Mouse (Mus musculus) hindbrain, embryonic 16.5 days (tissue): ENCODE results near the gene Olfr976. TPM values are rescaled to one million over a fixed set of nuclear protein-coding genes. Genes with fewer than 3 reads are reported as not detected.
"Not testable (repeated sequence)": the region's sequence is repeated elsewhere in the genome, so short reads cannot be mapped to it uniquely, and the experiment has no call there.

Experiments
- ATAC-seq: fragments of 200-750 bp; cut with Nextera tagmentation; 2 replicates; pipeline ENCODE4 v1.8.0; 2017; ENCODE audit warnings: moderate TSS enrichment, moderate library complexity
- H3K27ac ChIP-seq: fragments of 300-500 bp; sonication (generic); 2 replicates; pipeline ENCODE4 v1.5.1; 2014; ENCODE audit warnings: low read depth, mild to moderate bottlenecking, control low read depth, low read length, moderate library complexity
- H3K27me3 ChIP-seq: fragments of 300-500 bp; sonication (generic); replicated peaks from 2 replicates; pipeline ENCODE4 v1.6.1; 2014; ENCODE audit warnings: low read length; ENCODE audit not compliant: control insufficient read depth, insufficient read depth
- H3K36me3 ChIP-seq: fragments of 300-500 bp; sonication (generic); 2 replicates; pipeline ENCODE4 v1.6.1; 2014; ENCODE audit warnings: mild to moderate bottlenecking, low read length, moderate library complexity, mixed read lengths; ENCODE audit not compliant: control insufficient read depth, insufficient read depth
- H3K4me1 ChIP-seq: fragments of 300-500 bp; sonication (generic); 2 replicates; pipeline ENCODE4 v1.6.1; 2014; ENCODE audit warnings: low read depth, low read length; ENCODE audit not compliant: control insufficient read depth, insufficient read depth
- H3K4me2 ChIP-seq: fragments of 300-500 bp; sonication (generic); 2 replicates; pipeline ENCODE4 v1.6.1; 2014; ENCODE audit warnings: mild to moderate bottlenecking, low read length, control low read depth, moderate library complexity
- H3K4me3 ChIP-seq: fragments of 300-500 bp; sonication (generic); 2 replicates; pipeline ENCODE4 v1.5.1; 2014; ENCODE audit warnings: mild to moderate bottlenecking, low read length, control low read depth, moderate library complexity
- H3K9ac ChIP-seq: fragments of 300-500 bp; sonication (generic); 2 replicates; pipeline ENCODE4 v1.6.1; 2014; ENCODE audit warnings: low read depth, mild to moderate bottlenecking, control low read depth, low read length, moderate library complexity
- H3K9me3 ChIP-seq: fragments of 300-500 bp; sonication (generic); 2 replicates; pipeline ENCODE4 v1.6.1; 2014; ENCODE audit warnings: mild to moderate bottlenecking, low read length, moderate library complexity; ENCODE audit not compliant: control insufficient read depth
- WGBS: fragments of 180-500 bp; shearing (Covaris S2); extraction: QIAGEN DNeasy Blood & Tissue Kit; methylation state at CpG from one replicate; pipeline ENCODE4 v1.1.7; 2014; 5-methylcytosine and 5-hydroxymethylcytosine counted together
- polyA plus RNA-seq: library from polyadenylated mRNA; unstranded; fragments of >200 nt; fragmentation: Nextera tagmentation; extraction: Ambion mirVana; gene quantifications from 2 replicates; pipeline ENCODE4 v1.2.1, GENCODE M21; 2015

Olfr976 gene
- not detected in 2 replicates for polyA plus RNA-seq

- H3K4me3 ChIP-seq, ATAC-seq, H3K9ac ChIP-seq, H3K4me1 ChIP-seq, H3K9me3 ChIP-seq, H3K27me3 ChIP-seq, H3K4me2 ChIP-seq, H3K27ac ChIP-seq, H3K36me3 ChIP-seq: not testable (repeated sequence)
- 84% methylated on average over 6 of the region's 9 CpGs for WGBS
These were observed at the start of gene Olfr976 for GRCm38 (mm10) chr9:39961033-39961432. Gene Olfr976, minus strand, starts transcription at chr9:39961133.

DNA sequence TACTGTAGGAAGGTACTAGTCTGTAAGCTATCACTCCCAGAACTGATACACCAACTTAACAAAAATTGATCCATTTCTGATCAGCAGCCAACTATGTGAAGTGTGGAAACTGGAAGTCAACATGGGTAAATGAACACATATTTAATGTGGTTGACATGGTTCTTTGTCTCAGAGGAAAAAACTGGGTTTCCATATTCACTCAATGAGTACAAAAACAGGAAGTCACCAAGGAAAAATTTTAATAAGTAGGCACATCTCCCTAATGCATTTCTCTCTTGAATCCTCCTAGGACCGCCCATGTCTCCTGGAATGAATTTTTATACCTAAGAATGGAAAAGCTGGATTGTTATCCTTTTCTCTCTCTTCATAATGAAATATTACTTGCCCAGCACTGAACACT lies 48.5 kb upstream of the Olfr976 start, which contains the start of gene Olfr980:
TSS of gene Olfr980 (minus strand) at position 101 of the 400 bp plus-strand sequence.
- 94% methylated on average over 1 of the region's 1 CpGs for whole genome bisulfite sequencing
- no peak for ATAC-seq
- H3K4me3 ChIP-seq: no peak within 1 kb of the TSS
- H3K27me3 ChIP-seq: no peaks in the 10 kb centered on the region
- H3K36me3 ChIP-seq: no peaks in the 10 kb centered on the region
- H3K27ac ChIP-seq: no peak within 1 kb of the TSS
- H3K4me1 ChIP-seq: no peaks in the 10 kb centered on the region
- H3K9me3 ChIP-seq: no peaks in the 10 kb centered on the region
- H3K4me2 ChIP-seq: no peak within 1 kb of the TSS
- H3K9ac ChIP-seq: no peak within 1 kb of the TSS

DNA sequence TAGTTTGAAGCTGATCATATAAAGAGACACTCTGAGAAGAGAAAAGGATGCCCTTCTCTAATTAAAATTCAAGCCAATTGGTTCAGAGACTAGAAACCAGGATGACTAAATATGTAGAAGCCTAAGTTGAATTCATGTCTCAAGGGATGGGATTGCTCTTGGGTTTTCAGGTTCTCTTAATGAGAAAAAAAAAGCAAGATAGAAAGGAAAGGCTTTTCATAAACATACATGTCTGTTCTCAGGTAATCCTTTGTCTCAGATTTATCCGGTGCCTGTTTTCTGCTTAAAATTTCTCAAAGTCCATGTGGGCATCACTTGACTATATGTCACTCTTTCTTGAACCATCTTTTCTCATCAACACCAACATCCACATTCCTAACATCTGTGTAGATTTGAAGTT lies 42.4 kb upstream of the Olfr976 start, which contains the start of gene Olfr979:
TSS of gene Olfr979 (minus strand) at position 101 of the 400 bp plus-strand sequence.
- Histone ChIP-seq H3K4me2 (no peak within 1 kb of the TSS), H3K36me3 (no peaks in the 10 kb centered on the region), H3K9ac (no peak within 1 kb of the TSS), H3K27me3 (no peaks in the 10 kb centered on the region), H3K4me1 (no peaks in the 10 kb centered on the region), H3K27ac (no peak within 1 kb of the TSS), H3K9me3 (no peaks in the 10 kb centered on the region), H3K4me3 (no peak within 1 kb of the TSS)
- no peak for ATAC-seq
- WGBS: 100% methylated on average over 1 of the region's 1 CpGs

GRCm38 (mm10) chr9:39991813-39992212 lies 30.9 kb upstream of the Olfr976 start, which contains the start of gene Olfr978:
Gene Olfr978, plus strand, starts transcription at chr9:39992113.
- no peak within 1 kb of the TSS for H3K4me3 ChIP-seq
- no peaks in the 10 kb centered on the region for H3K36me3 ChIP-seq
- no peak within 1 kb of the TSS for H3K4me2 ChIP-seq
- H3K4me1 ChIP-seq: no peaks in the 10 kb centered on the region
- no peaks in the 10 kb centered on the region for H3K27me3 ChIP-seq
- H3K27ac ChIP-seq: no peak within 1 kb of the TSS
- ATAC-seq: no peak
- no peaks in the 10 kb centered on the region for H3K9me3 ChIP-seq
- WGBS: 91% methylated on average over 2 of the region's 2 CpGs
- H3K9ac ChIP-seq: no peak within 1 kb of the TSS

GRCm38 (mm10) chr9:39976581-39977145 lies 15.7 kb upstream of the Olfr976 start:
- H3K9ac ChIP-seq, H3K27ac ChIP-seq, H3K9me3 ChIP-seq, H3K36me3 ChIP-seq, H3K4me2 ChIP-seq, H3K4me1 ChIP-seq, H3K4me3 ChIP-seq, ATAC-seq, H3K27me3 ChIP-seq: not testable (repeated sequence)
- whole genome bisulfite sequencing: 92% methylated on average over 1 of the region's 1 CpGs

DNA sequence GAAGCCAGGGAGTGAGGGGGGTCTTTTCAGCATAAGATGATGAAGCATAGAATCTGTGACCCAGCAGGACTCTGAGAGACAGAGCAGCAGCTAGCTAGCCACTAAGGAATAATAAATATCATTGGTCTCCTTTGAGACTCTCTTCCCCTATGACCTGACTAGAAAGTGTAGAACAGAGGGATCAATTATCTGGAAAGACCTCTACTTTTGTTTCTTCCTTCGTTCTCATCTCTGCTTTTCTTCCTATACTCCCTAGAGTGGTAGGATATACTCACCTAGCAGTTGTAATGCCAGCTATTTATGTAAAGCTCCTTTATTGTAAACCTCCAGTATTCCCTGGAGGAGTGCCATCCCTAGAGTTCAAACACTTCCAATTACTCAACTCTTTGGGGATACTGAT lies 9.0 kb downstream of the Olfr976 start, which contains the start of gene Olfr975:
TSS of gene Olfr975 (minus strand) at position 101 of the 400 bp plus-strand sequence.
- WGBS: 74% methylated on average over 1 of the region's 1 CpGs
- no peak for ATAC-seq
- H3K9ac ChIP-seq: no peak within 1 kb of the TSS
- H3K4me1 ChIP-seq: no peaks in the 10 kb centered on the region
- no peaks in the 10 kb centered on the region for H3K36me3 ChIP-seq
- no peak within 1 kb of the TSS for H3K4me2 ChIP-seq
- H3K4me3 ChIP-seq: no peak within 1 kb of the TSS
- no peak within 1 kb of the TSS for H3K27ac ChIP-seq
- no peaks in the 10 kb centered on the region for H3K27me3 ChIP-seq
- H3K9me3 ChIP-seq: no peaks in the 10 kb centered on the region

- 81% methylated on average over 1 of the region's 1 CpGs for WGBS
- no peak for ATAC-seq
- H3K36me3 ChIP-seq: no peaks in the 10 kb centered on the region
These were observed 23.7 kb downstream of the Olfr976 start, which contains the start of gene Olfr974 for GRCm38 (mm10) chr9:39937201-39937600. Gene Olfr974, plus strand, starts transcription at chr9:39937501.

GRCm38 (mm10) chr9:39928837-39929236 lies 32.1 kb downstream of the Olfr976 start:
- WGBS: 37% methylated on average over 1 of the region's 1 CpGs

More at GRCm38 (mm10) chr9:39937201-39937600, 23.7 kb downstream of the Olfr976 start, which contains the start of gene Olfr974:
- H3K27me3 ChIP-seq: no peaks in the 10 kb centered on the region
- no peak within 1 kb of the TSS for H3K9ac ChIP-seq
- H3K9me3 ChIP-seq: no peaks in the 10 kb centered on the region
- no peaks in the 10 kb centered on the region for H3K4me1 ChIP-seq
- no peak within 1 kb of the TSS for H3K4me2 ChIP-seq
- H3K27ac ChIP-seq: no peak within 1 kb of the TSS
- H3K4me3 ChIP-seq: no peak within 1 kb of the TSS

GRCm38 (mm10) chr9:39927975-39928836 lies 32.7 kb downstream of the Olfr976 start:
- ATAC-seq: peak; percentile 96
- H3K27ac ChIP-seq, H3K9me3 ChIP-seq, H3K4me1 ChIP-seq, H3K36me3 ChIP-seq, H3K4me3 ChIP-seq, H3K27me3 ChIP-seq, H3K4me2 ChIP-seq, H3K9ac ChIP-seq: not testable (repeated sequence)
- no CpG with 5 or more reads among the region's 4 CpGs for WGBS

More at GRCm38 (mm10) chr9:39928837-39929236, 32.1 kb downstream of the Olfr976 start:
- ATAC-seq: 0 out of 2 replicates have a peak, but pooled peaks have one; percentile 34
- H3K4me3 ChIP-seq, H3K4me2 ChIP-seq, H3K27ac ChIP-seq, H3K36me3 ChIP-seq, H3K27me3 ChIP-seq, H3K4me1 ChIP-seq, H3K9me3 ChIP-seq, H3K9ac ChIP-seq: not testable (repeated sequence)
